Mouse (Mus musculus) lung, adult 2 months (tissue): ENCODE data around the gene Rpa2. TPM values are rescaled to one million over a fixed set of nuclear protein-coding genes. Genes with fewer than 3 reads are reported as not detected.

Source experiments
- DNase-seq: peaks from one replicate; pipeline ENCODE4 v3.0.0; 2022
- H3K4me1 ChIP-seq: fragments of 200-500 bp; 2 replicates; pipeline ENCODE4 v1.6.1; 2011; ENCODE audit warnings: low read length; ENCODE audit not compliant: control insufficient read depth, insufficient read depth
- H3K4me3 ChIP-seq: fragments of 200-500 bp; replicated peaks from 2 replicates; pipeline ENCODE3; 2011; ENCODE audit warnings: low read depth, mild to moderate bottlenecking, control low read depth, low read length; ENCODE audit errors: extremely low read depth
- CTCF ChIP-seq: fragments of 200-500 bp; IDR thresholded peaks from 2 replicates; pipeline ENCODE4 v1.5.1; 2011; ENCODE audit warnings: mild to moderate bottlenecking, low read length, control low read depth; ENCODE audit not compliant: insufficient read depth
- POLR2A ChIP-seq: fragments of 200-500 bp; IDR thresholded peaks from 2 replicates; pipeline ENCODE4 v1.6.1; 2011; ENCODE audit warnings: low read depth, mild to moderate bottlenecking, control low read depth, low read length, borderline replicate concordance; ENCODE audit errors: extremely low read depth
- WGBS: fragments of 180-500 bp; shearing (Covaris S2); methylation state at CpG from one replicate; pipeline ENCODE4 v1.1.7; 2018; 5-methylcytosine and 5-hydroxymethylcytosine counted together
- polyA plus RNA-seq: library from polyadenylated mRNA; depleted of rRNA; stranded (reverse); fragments of >200 nt; gene quantifications from 2 replicates; pipeline ENCODE4 v1.2.3, GENCODE M21; 2012; rRNA removed

Gene Rpa2
- polyA plus RNA-seq, 1 experiment: 9.7 TPM

- WGBS: 71% methylated on average over 7 of the region's 7 CpGs
- Histone ChIP-seq H3K4me1 (no peaks in the 10 kb centered on the region), H3K4me3 (no peak overlapping the region)
- no peak for DNase-seq
- TF ChIP-seq POLR2A: no peak
- TF ChIP-seq CTCF: no peak
Measured at GRCm38 (mm10) chr4:132816404-132816803, 48.3 kb downstream of the Rpa2 start.

GRCm38 (mm10) chr4:132816855-132817254 lies 48.7 kb downstream of the Rpa2 start:
- WGBS: 39% methylated on average over 2 of the region's 2 CpGs
- TF ChIP-seq CTCF (no peak), POLR2A (no peak)
- no peak for DNase-seq
- Histone ChIP-seq H3K4me3 (no peak overlapping the region), H3K4me1 (no peaks in the 10 kb centered on the region)

GRCm38 (mm10) chr4:132818442-132818841 lies 50.3 kb downstream of the Rpa2 start:
- Histone ChIP-seq H3K4me1 (no peaks in the 10 kb centered on the region), H3K4me3 (no peak overlapping the region)
- no peak for DNase-seq
- WGBS: 55% methylated on average over 2 of the region's 2 CpGs
- TF ChIP-seq CTCF (no peak), POLR2A (no peak)

- H3K4me1 ChIP-seq: no peaks in the 10 kb centered on the region
- TF ChIP-seq CTCF: peak; percentile 77
- no peak for TF ChIP-seq POLR2A
- no peak overlapping the region for H3K4me3 ChIP-seq
- 66% methylated on average over 8 of the region's 8 CpGs for WGBS
- peak; percentile 56 for DNase-seq
Measured at GRCm38 (mm10) chr4:132823614-132824366, 55.7 kb downstream of the Rpa2 start.

Other genes starting within 250 kb of the Rpa2 start
- gene Atpif1, start 234.7 kb upstream of the Rpa2 start, polyA plus RNA-seq: 68.3 and 93.0 TPM in 2 replicates
- 25.0 and 41.8 TPM in 2 replicates for gene Dnajc8, start 232.8 kb upstream of the Rpa2 start, polyA plus RNA-seq
- gene Ptafr, start 204.3 kb upstream of the Rpa2 start, polyA plus RNA-seq: 5.0 and 5.3 TPM in 2 replicates
- gene Eya3, start 129.3 kb upstream of the Rpa2 start, polyA plus RNA-seq: 16.6 and 19.5 TPM in 2 replicates
- gene Xkr8, start 35.8 kb upstream of the Rpa2 start, polyA plus RNA-seq: 8.7 and 10.4 TPM in 2 replicates
- gene Smpdl3b, start 11.1 kb upstream of the Rpa2 start, polyA plus RNA-seq: 4.7 and 6.6 TPM in 2 replicates
- 13.6 and 16.5 TPM in 2 replicates for gene Themis2, start 28.1 kb downstream of the Rpa2 start, polyA plus RNA-seq
- 20.9 and 29.9 TPM in 2 replicates for gene Ppp1r8, start 74.8 kb downstream of the Rpa2 start, polyA plus RNA-seq
- gene Stx12, start 116.2 kb downstream of the Rpa2 start, polyA plus RNA-seq: 22.0 and 28.3 TPM in 2 replicates
- 19.2 and 21.9 TPM in 2 replicates for gene Fam76a, start 154.2 kb downstream of the Rpa2 start, polyA plus RNA-seq
- 10.7 and 19.1 TPM in 2 replicates for gene Fgr, start 205.8 kb downstream of the Rpa2 start, polyA plus RNA-seq
- gene Ahdc1, start 242.9 kb downstream of the Rpa2 start, polyA plus RNA-seq: 25.8 and 28.7 TPM in 2 replicates